Mouse (Mus musculus) erythroblast, embryonic 14.5 days (primary cell): ENCODE results near the gene Dnph1.

Source experiments
- GATA1 ChIP-seq: IDR thresholded peaks from 2 replicates; pipeline ENCODE4 v1.6.1; 2012; ENCODE audit warnings: low read length, inconsistent platforms, mixed read lengths
- TAL1 ChIP-seq: IDR thresholded peaks from 3 replicates; pipeline ENCODE4 v1.6.1; 2012; ENCODE audit warnings: low read length, inconsistent platforms, mixed read lengths

DNA sequence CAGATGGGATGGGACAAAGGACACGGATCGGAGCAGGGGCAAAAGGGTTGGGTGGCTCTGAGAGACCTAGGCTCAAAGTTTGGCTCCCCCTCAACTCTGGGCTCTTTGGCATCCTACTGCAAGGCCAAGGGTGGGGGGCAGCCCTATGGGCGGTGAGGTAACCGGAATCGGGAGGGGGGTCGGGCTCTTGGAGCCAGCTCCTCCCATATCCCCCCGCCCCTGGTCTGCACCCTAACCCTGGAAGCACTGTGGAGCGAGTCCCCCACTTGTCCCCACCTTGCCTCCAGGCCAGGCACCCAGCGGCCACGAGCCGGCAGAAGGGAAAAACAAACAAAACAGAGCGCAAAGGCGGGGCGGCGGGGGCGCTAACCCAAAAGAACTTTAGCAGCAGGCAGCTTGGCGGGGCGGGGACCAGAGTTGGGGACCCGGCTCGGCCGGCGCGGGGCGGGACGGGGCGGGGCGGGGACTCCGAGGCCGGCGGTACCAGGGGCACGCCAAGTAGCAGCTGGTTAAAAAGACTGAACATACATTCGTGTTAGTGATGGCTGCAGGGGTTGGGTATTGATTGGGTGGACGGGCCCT is 41.3 kb upstream of the Dnph1 start:
- no peak for TF ChIP-seq TAL1
- TF ChIP-seq GATA1: no peak
